Mouse (Mus musculus): ENCODE measurements around the gene Atp9a.

Gene Atp9a

DNA sequence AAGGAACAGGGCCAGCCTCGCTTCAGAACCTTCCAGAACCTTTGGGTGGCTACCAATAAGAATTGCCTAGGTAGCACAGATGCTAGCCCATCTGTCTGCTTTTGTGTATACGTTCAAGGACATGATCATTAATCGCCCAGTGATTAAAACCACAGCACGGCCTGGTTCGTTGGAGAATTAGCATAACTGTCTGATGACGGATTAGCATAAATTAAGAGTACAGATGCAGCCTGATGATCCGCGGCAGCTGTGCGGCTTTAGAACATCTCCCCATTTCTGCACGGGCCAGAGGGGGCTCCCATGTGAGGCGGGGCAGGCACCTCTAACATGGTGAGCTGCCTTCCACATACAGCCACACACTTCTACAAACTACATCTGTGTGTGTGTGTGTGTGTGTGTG is 100.0 kb downstream of the Atp9a start:
- no peak for DNase-seq (ENCODE audit: low spot score in 2 of 2)

DNA sequence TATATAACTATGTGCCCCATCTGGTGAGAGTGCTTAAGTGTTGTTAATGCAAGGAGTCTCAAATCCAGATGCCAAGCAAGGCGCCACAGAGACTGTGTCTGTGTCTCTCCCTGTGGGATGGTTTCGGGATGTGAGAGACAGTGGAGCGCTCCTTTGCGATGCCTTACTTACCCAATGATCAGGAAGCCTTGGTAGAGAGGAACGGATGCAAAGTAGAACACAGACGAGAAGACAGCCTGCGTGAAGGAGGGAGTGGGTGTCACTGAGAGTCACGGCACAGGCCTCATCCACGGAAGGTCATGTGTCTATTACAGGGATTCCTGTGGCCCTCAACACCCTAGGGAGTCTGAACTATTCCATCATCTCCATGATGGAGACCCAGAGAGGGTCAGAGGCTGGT is 101.7 kb downstream of the Atp9a start:
- no peak for DNase-seq (ENCODE audit: low spot score in 2 of 2)

DNA sequence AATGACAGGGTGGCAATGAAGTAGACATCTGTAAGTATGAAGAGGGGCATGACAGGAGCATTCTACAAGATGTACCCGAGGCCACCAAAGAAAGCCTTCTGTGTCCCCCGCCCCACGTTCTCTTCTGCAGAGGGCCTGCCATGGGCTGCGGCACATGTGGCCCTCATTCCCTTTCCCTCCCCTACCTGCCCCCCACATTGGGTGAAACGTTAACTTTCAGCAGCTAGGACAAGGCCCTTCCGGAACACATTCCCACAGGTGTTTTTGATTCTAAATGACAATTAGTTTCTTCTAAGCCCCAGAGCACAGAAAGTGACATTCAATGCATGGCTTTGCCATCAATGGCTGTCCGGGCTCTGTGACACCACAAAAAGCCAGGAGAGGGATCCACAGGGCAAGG is 107.3 kb downstream of the Atp9a start:
- no peak for DNase-seq (ENCODE audit: low spot score in 2 of 2)

DNA sequence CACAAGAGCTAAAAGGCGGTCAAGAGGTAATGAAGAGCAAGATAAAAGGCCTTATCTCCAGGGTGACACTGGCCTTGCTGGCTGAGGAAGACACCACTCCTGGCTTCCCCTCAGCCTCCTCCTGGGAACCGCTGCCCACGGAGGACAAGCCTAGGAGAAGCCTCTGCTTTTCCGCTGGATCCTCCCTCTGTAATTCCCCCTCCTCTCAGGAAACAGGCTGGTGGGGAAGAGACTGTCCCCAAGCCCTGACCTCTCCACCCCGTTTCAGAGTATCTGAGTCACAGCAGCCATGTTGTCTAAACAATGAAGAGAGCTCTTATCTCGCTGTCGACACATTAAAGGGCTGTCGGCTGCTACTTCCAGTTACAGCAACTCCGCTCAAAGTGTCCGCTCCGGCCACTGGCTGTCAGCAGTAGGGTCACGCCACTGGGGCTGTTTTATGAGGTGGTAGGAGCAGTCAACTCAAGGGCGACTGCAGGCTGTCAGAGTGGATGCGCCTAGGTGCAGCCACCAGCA is 108.8 kb downstream of the Atp9a start:
- no peak for DNase-seq (ENCODE audit: low spot score in 2 of 2)

DNA sequence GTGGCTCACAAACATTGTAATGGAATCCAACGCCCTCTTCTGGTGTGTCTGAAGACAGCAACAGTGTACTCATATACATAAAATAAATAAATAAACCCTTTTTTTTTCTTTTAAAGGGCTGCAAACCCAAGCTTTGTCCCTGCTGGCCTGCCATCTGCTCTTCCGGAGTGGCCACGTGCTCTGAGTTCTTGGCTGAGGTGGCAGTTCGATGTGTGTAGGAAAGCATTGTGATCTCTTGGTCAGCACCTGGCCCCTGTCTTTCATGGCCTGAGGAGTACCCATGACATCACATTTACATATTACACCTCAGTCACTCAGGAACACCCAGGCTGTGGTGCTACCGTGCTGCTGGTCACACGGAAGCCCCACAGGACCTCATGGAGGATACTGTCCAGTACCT is 109.7 kb downstream of the Atp9a start:
- no peak for DNase-seq (ENCODE audit: low spot score in 2 of 2)

DNA sequence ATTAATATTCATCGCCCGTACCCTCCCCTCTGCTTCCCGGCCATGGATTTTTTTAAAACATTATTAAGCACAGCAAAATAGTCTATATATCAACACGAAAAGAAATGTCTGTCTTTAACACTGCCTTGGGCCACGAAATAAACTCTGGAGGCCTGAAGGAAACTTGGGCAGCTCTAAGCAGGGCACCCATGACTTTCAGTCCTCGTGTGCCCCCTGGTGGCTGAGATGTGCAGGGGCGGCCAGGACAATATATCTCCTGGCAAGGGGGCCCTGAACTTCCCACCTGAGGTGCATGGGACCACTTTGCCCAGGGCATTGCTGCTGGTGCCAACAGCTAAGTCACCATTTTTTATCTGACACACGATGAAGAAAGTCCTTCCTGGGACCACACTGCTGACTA is 113.4 kb downstream of the Atp9a start:
- peak; percentile 77 to 84 for DNase-seq (ENCODE audit: low spot score in 2 of 2)

DNA sequence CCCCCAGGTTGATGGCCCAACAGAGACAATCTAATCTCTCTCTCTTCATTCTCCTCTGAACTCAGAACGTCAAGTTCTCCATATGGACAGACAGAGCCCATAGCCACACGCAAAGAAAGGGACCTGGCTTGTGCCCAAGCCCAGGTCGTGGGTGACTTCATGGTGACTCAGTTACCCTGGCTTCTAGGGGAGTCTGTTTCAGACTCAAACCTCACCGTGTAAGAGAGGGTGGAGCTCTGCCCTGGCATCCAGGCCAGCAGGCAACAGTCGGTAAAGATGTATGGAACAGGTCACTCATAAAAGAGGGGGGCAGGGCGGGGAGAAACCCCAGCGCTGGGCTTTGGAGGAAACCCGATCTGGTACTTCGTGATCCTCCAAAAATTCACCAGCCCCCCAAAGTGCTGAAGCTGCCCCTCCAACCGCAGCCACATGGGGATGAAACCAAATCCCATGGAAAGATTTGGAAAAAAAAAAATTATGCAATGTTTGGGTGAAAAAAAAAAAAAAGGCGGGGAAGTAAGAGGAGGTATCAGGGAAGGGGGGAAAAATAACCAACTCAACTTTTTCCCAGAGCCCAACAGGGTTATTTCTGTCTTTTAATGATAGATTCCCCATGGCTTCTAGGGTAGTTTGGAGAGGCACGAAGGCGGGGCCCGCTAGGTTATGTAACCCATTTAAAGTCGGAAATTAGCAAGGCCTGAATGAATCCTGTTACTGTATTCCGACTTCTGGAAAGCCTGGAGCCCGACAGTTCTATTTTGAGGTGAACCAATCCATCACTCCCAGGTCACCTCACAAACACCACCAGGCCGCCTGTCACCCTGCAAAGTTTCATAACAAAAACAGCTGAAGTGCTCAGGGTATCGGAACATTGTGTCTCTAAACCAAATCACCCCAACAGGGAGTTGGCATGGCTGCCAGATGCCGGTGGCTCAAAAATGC is 114.1 kb downstream of the Atp9a start:
- DNase-seq (ENCODE audit: low spot score in 2 of 2): no peak

DNA sequence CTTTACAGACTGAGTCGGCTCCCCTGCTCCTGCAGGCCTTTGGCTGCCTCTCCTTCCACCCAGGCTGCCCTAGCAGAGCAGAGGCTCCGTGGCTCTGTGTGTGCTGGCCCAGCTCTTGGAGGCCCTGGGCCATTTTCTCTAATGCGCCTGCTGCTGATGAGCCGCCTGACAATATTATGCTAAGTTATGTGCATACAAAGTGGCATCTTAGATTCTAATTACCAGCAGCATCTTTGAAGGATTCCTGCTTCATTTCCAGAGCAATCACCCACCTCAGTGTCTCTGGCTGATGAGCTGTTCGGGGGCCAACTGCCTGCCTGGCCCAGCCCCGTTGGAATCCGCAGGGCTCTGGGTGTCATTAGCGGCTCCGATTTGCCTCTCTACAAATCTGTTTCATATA is 115.8 kb downstream of the Atp9a start:
- DNase-seq (ENCODE audit: low spot score in 2 of 2): no peak

DNA sequence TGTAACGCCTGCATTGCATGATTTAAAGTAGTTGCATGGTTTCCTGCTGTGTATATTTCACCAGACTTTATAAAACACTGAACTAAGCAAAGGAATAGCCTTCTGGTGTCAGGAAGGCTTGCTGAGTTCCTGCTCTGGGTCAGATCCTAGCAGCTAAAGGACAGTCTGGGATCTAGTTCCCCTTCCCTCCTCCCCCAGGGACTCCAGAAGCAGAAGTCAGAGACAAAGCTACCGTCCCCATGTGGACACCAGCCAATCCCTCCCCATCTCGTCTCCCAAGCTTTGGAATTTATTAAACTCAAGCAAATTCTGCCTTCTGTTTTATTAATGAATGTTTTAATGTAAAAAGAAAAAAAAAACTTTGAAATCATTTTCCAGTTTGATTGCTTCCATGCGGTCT is 117.1 kb downstream of the Atp9a start:
- no peak for DNase-seq (ENCODE audit: low spot score in 2 of 2)

DNA sequence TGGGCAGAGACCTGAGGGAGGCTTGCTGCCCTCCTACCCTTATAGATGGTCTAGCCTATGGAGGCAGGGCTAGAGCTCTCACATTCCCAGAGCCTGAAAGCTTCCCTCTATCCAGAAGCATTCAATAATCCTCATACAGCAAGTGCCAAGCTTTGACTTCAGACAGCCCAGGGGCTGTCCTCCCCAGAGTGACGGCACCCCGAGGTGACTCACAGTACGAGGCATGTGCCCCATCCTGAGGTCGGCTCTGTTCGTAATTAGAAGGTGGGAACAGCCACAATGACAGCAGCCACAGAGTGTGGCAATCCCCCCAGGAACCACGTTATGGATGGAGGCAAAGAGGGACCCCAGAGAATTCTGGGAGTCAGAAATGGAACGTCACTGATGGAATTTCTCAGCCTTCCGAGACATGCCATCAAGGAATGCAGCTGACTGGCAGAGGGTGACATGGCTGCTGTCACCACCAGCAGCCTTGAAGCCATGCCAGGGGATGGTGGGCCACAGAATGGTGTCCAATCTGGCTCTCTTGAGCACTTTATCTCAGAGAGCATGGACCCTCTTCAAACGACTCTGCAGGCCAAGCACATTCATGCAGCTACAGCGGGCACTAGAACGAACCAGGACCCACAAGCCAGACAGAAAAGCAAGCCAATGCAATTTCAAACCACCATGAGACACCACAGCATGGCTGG is 121.0 kb downstream of the Atp9a start:
- no peak for DNase-seq (ENCODE audit: low spot score in 2 of 2)

DNA sequence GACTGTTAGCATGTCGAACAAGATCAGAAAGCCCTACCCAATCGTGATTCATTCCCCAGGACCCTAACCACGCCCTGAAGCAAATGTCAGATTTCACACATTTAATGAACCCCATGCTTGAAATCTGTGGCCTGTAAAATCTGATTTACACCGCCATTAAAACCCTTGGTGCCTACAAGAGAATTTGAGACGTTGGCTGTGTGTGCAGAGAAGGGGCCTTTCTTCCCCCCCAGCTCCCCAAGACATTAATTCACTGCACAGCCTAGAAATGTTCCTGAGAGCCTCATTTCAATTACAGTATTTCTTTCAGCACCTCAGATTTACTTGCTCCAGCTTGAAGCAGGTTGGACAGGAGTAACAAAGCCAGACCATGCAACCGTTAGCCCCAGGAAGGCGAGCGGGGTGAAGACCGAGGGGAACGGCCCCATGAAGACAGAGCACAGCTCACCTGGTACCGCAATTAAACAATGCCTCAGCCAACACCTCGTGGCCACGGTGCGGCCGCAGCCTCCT is 123.9 kb downstream of the Atp9a start:
- DNase-seq (ENCODE audit: low spot score in 2 of 2): no peak

DNA sequence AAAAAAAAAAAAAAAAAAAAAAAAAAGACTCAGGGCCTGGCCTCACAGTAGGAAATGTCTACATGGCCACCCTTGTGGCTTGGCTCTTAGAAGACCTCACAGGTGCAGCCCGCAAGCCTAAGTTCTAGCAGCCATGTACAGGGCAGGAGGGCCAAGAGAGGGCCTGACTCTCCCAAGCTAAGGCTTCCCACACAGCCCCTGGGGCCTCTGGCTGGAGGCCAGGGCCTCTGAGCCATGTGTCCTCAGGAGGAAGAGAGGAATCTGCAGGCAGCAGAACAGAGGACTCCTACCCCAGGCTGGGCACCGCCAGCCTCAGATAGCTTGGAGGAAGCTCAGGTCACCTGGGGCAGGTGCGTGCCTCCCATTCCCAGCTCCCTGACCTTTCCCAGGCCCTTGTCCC is 127.0 kb downstream of the Atp9a start:
- DNase-seq (ENCODE audit: low spot score in 2 of 2): no peak

DNA sequence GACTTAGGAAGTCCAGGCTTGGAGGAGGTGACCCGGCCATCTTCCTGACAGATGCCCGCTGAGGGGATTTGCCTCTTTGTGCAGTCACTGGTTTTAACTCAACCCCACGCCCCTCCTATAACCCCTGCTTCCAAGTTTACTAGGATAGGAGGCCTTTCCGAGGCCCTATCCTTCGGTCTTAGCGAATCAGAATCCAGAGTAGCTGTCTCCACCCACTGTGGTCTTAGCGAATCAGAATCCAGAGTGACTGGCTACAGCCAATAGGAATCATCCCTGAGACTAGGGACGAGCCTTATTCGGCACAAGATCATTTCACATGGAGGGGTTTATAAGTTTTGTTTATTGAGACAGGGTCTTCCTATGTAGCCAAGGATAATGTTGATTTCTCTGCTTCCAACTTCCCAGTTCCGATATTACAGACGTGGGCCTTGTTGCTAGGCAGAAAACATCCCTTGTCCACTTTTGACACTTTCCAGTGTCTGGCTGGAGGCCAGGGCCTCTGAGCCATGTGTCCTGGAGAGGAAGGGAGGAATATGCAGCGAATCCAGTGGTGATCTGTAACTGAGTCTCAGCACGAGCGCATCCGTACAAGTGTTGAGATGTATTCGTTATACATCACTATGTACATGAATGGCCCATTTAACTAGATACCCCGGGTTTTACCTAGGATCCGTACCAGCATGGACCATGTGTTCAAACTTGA is 127.9 kb downstream of the Atp9a start:
- DNase-seq (ENCODE audit: low spot score in 2 of 2): no peak

DNA sequence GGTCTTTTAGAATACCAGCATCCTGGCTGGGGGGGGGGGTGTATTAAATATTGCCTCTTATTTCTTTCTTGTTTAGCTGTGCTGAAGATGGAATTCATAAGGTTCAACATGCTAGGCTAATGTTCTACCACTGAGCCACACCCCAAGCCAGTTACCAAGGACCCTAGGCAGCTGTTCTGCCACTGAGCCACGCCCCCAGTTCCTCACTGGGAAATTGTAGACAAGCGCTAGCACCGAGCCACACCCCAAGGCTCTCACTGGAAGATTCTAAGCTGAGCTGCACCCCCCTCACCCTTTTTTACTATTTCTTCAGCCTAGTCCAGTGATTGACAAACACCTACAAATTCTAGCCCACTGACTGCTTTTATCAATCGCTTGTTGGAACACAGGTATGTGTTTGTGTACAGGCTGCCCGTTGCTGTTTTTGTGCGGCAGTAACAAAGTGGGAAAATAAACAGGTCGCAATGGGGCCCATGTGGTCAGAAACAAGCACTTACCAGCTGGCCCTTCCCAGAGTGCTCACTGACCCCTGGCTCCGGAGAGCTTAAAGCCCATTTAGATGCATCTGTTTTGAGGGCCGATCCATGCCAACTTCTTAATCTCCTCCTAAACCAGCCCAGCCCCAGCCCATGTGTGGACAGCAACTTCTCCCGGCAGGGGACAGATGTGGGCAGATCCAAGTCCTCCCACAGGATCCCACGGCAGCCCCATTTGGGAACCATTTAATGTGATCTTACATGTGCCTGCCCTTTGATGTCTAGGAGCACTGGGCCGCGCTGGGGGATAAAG is 128.9 kb downstream of the Atp9a start:
- DNase-seq (ENCODE audit: low spot score in 2 of 2): no peak

DNA sequence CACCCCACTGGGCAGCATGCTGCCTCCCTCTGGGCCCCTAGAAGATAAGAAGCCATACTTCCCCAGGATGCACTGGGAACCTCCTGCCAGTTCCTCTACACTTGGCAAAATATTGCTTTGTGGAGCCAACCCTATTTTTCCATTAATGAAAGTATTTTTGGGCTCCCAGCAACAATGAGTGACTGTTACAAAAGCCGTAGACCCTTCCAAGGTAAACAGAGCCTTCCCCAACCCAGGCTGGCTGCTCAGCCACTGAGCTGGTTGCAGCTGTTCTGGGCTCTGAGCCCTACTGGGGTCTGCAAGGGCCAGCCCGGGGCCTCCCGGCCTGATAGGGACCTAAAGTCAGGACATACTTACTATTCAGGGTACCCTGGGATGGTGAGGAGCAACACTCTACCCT is 131.3 kb downstream of the Atp9a start:
- DNase-seq (ENCODE audit: low spot score in 2 of 2): no peak

DNA sequence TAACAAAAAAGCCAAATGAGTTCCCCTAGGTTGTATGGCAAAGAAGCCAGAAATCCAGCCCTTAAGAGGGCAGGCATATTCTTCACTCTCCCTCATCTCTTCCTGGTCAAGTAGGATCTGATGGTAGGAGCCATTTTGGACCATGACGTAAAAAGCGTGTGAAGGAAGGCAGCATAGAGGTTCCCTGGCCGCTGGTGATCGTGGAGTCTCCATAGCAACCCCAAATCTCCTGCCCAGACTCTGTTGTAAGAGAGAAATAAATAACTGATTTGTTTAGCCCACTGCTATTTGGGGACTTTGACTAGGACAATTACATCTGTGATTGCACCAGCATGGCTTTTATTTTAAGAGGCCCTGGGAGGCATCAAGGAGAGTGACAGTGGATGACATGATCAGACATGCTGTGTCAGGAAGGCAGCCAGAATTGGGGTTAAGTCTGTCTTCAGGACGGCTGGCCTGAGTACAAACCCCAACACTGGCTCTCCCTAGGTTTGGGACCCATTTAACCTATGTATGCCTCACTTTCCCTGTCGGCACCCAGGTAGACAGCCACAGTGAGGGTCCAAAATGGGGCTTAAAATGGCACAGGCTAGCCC is 132.5 kb downstream of the Atp9a start:
- no peak for DNase-seq (ENCODE audit: low spot score in 2 of 2)

DNA sequence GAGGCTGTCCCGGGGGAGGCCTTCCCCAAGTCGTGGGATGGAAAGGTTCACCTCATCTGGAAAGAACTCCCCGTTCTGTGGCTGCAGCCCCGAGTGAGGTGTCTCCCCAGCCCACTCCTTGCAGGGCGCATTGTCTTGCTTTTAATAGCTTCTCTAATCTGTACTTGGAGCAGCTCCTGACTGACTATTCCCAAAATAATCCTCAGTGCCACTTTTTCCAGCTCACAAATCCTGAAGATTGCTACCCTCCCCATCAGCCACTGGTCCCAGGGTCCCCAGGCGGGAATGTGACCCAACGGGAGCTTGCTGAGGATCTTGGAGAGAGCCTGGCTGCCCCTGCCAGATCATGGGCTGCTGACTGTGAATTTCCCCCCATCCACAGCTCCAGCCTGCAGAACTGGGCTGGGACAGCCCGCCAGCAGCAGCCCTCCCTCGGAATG is 134.1 kb downstream of the Atp9a start:
- no peak for DNase-seq (ENCODE audit: low spot score in 2 of 2)

DNA sequence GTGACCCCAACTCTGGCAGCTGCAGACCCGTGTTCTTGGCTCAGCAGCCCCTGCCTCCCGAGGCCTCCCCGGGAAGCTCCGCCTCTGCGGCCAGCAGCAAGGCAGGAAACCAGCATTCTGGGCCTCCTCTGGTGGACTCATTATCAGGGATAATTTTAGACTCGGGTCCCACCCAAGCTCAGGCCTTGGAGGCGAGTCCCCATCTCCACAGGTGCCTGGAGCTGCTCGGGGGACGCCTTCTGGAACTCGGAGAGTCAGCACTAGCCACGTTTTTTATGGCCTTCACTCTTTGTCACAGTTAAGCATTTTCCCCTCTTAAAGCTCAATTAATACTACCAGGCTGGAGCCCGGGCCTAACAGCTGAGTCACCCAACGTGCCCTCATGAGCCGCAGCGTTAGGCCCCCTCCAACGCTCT is 137.5 kb downstream of the Atp9a start:
- no peak for DNase-seq (ENCODE audit: low spot score in 2 of 2)

DNA sequence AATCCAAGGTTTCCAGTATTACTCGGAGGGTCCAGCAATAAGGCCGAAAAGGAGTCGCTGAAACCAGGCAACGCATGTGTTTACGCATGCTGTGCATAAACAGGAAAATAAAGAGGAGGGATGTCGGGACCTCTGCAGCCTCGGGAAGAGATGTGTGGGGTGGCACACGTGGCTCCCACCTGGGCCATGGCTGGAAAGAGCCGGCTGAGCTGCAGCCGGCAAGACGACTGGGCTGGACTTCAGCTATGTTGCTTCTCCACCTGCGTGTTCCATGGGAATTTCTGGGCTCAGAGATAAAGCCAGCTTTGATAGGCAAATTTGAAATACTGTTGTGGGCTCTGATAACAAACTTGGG is 139.8 kb downstream of the Atp9a start:
- no peak for DNase-seq (ENCODE audit: low spot score in 2 of 2)

DNA sequence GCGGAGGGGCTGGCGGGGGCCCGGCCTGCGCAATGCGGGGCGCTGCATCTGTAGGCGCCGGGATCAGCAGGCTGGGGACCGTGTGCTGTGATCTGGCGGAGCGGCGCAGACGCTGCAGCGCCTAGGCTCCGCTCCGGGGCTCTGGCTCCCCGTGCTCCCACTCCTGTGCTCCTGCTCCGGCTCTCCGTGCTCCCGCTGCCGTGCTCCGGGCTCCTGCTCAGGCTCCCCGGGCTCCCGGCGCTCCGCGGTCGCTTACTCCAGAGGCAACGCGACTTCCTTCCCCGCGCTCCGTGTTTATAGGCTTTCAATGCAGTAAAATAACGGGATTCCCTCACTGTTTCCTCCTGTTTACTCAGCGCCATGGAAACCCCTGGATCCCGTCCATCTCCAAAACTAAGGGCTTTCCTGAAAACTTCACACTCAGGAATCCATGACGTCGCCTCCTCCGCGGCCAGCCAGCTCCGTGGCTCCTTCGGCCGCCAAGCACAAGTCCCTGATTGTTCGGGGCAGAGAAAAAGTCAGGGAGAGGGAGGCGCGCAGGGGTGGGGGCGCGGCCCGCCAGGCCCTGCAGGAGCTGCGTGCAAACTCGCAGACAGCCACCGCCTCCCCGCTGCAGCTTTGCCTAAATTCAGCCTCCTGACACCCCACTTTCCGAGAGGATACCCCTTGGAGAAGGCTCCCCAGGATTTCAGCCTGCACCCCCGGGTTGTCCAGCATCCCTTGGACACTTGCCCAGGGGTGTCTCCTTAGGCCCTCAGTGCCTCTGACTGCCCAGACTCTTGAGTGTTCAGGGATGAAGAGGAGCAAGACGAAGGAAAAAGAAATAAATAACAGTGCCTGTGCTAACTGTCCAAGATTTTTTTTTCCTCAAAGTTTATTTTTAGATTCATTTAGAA is 140.5 kb downstream of the Atp9a start, which contains the start of gene Nfatc2:
TSS of gene Nfatc2 (minus strand) at position 167 of the 896 bp plus-strand sequence.
- peak; percentile 71 to 78 for DNase-seq (ENCODE audit: low spot score in 2 of 2)

Measured in frontal cortex, postnatal 36 days (tissue).